Mouse (Mus musculus) c-Kit-negative CD71-positive TER-119-positive erythroid progenitor cells, embryonic 14.5 days (primary cell): ENCODE measurements around the gene Smarce1.

Experiments
- DNase-seq: peaks from one replicate; pipeline ENCODE4 v3.0.0-alpha.2; 2013; ENCODE audit warnings: low read depth, low spot score

Gene Smarce1

GRCm38 (mm10) chr11:99170005-99170404 is 60.8 kb downstream of the Smarce1 start:
- DNase-seq, result no peak

DNA sequence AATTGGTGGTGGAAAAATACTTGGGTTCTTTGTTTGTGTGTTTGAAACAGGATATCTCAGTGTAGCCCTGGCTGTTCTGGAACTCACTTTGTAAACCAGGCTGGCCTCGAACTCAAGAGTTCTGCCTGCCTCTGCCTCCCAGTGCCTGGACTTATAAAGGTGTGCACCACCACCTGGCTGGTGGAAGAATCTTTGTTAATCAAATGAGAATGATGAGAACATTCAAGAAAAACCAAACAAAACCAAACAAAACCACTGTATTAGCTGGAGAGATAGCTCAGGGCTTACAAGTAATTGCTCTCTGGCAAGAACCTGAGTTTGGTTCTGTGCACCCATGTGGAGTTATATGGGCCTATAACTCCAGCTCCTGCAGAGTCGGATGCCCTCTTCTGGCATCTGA is 61.4 kb downstream of the Smarce1 start:
- DNase-seq, result no peak

DNA sequence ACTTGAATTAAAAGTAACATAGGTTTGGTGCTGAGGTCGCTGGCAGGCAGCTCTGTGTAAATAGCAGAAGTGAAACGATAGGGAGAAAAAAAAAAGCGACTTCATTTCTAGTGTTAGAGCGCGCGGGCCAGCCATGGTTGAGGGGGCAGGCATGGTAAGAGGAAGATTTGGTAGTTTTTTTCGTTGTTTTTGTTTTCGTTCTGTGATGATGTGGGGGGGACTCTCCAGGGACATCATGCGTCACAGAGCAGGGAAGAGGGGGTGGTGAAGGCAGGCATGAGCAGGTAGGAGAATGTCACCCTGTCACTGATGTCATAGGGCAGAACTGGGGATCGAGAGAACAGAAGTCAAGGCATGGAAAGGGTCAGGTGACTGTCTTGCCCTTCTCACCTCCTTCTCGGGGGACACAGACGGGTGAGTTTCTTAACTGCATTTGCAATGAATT is 62.8 kb downstream of the Smarce1 start:
- no peak for DNase-seq

GRCm38 (mm10) chr11:99167576-99167975 is 63.2 kb downstream of the Smarce1 start:
- DNase-seq, result no peak

- DNase-seq, result no peak
Measured at GRCm38 (mm10) chr11:99166241-99166640, 64.6 kb downstream of the Smarce1 start.

DNA sequence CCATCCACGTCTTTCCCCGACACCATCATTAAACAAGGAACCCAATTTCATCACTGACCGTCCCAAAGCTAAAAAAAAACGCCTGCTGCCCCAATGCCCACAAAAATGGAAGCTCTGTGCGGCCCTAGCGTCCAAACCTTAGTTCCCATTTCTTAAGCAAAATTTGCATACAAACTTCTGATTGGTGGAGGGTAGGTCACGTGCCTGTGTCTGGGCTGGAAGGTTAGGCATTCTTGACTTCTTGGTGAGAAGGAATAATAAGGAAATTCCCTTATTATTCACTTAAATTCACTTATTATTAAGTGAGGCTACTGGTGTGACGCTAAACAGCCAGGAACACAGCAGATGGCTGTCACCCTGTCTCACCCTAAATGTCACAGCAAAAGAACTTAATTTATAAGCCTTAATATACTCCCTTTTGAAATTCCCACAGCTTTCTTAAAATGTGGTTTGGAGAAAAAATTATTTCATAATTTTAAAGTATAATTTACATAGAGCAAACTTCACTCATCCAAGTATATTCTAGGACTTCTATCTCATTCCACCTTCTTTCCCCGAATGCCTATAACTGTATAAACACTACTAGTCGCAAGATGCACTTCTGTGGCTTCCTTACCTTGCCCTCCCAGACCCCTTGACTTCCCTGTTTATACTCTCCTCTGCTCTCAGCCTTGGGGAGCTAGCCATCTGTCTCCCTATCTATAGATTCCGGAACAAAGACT is 65.6 kb downstream of the Smarce1 start:
- DNase-seq, result no peak

- no peak for DNase-seq
Measured at GRCm38 (mm10) chr11:99162972-99163686, 67.7 kb downstream of the Smarce1 start.

DNA sequence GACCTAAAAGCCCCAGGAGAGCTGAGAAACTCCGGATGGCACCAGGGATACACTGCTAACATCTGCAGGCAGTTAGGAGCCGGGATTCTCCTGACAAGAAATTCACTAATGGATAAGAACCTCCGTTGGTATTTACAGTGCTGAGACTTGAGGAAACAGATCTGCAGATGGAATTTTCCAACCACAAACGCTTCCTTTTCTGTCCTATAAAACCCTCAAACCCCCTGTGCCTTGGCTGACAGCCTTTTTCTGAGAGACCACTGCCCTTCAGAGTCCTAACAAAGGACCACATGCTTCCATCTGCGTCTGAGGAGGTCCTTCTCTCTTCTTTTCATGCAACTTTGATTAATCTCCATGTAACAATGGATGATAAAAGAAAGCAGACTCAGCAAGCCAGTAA is 69.2 kb downstream of the Smarce1 start:
- DNase-seq, result no peak

GRCm38 (mm10) chr11:99160228-99160627 is 70.6 kb downstream of the Smarce1 start:
- DNase-seq, result no peak
